Mouse (Mus musculus) embryonic facial prominence, embryonic 11.5 days (tissue): ENCODE measurements at regions not wholly inside any gene's neighbourhood (a gene's known extent, or its start where the extent isn't known, plus 50 kb on each side); places are given as distances from the start of the nearest gene placed in this dataset.

Experiments
- ATAC-seq: fragments of 200-750 bp; cut with Nextera tagmentation; replicated peaks from 2 replicates; pipeline ENCODE4 v1.8.0; 2017; ENCODE audit warnings: low read depth; ENCODE audit not compliant: insufficient number of reproducible peaks, low FRiP score, low TSS enrichment
- DNase-seq: peaks from one replicate; pipeline ENCODE4 v3.0.0-alpha.2; 2015; ENCODE audit warnings: low spot score
- H3K27ac ChIP-seq: fragments of 300-500 bp; sonication (generic); replicated peaks from 2 replicates; pipeline ENCODE4 v1.5.1; 2014; ENCODE audit warnings: mild to moderate bottlenecking, low read depth, low read length, control low read depth
- H3K27me3 ChIP-seq: fragments of 300-500 bp; sonication (generic); 2 replicates; pipeline ENCODE4 v1.6.1; 2014; ENCODE audit warnings: mild to moderate bottlenecking, low read length, moderate library complexity, mixed read lengths; ENCODE audit not compliant: control insufficient read depth, insufficient read depth
- H3K36me3 ChIP-seq: fragments of 300-500 bp; sonication (generic); replicated peaks from 2 replicates; pipeline ENCODE4 v1.6.1; 2014; ENCODE audit warnings: low read depth, mild to moderate bottlenecking, low read length, moderate library complexity, mixed read lengths; ENCODE audit not compliant: control insufficient read depth, insufficient read depth
- H3K4me1 ChIP-seq: fragments of 300-500 bp; sonication (generic); 2 replicates; pipeline ENCODE4 v1.6.1; 2014; ENCODE audit warnings: low read length, mixed read lengths; ENCODE audit not compliant: control insufficient read depth, insufficient read depth
- H3K4me2 ChIP-seq: fragments of 300-500 bp; sonication (generic); 2 replicates; pipeline ENCODE4 v1.6.1; 2014; ENCODE audit warnings: low read depth, mild to moderate bottlenecking, control low read depth, low read length, moderate library complexity
- H3K4me3 ChIP-seq: fragments of 300-500 bp; sonication (generic); 2 replicates; pipeline ENCODE4 v1.5.1; 2014; ENCODE audit warnings: low read depth, low read length, control low read depth
- H3K9ac ChIP-seq: fragments of 300-500 bp; sonication (generic); replicated peaks from 2 replicates; pipeline ENCODE4 v1.6.1; 2014; ENCODE audit warnings: mild to moderate bottlenecking, control low read depth, low read length
- H3K9me3 ChIP-seq: fragments of 300-500 bp; sonication (generic); replicated peaks from 2 replicates; pipeline ENCODE4 v1.6.1; 2016; ENCODE audit warnings: mild to moderate bottlenecking, low read length, inconsistent platforms, mixed read lengths; ENCODE audit not compliant: control insufficient read depth
- WGBS: fragments of 180-500 bp; shearing (Covaris S2); extraction: QIAGEN DNeasy Blood & Tissue Kit; methylation state at CpG from one replicate; pipeline ENCODE4 v1.1.7; 2014; 5-methylcytosine and 5-hydroxymethylcytosine counted together

DNA sequence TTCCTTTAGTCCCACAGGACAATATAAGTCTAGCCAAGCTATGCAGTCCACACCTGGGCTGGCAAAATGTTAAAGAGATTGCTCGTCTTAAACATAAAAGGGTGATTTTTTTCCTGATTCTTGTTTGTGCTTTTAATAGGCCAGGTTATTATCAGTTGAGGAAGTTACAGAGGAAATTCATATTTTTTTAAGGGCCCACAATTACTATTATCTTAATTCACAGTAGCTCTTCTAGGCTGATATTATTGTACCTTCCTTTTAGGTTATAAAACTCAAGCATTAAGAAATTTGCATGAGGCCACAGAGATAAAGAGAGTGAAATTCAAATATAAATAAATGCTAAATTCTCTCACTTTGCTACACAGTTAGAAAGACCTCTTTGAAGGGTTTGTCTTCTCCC lies 469.4 kb upstream of the Zic4 start:
- H3K9me3 ChIP-seq, result no peaks in the 10 kb centered on the region
- no peaks in the 10 kb centered on the region for H3K27me3 ChIP-seq
- H3K4me2 ChIP-seq, result no peak overlapping the region
- H3K9ac ChIP-seq, result no peak overlapping the region
- H3K4me1 ChIP-seq, result no peaks in the 10 kb centered on the region
- H3K27ac ChIP-seq, result no peak overlapping the region
- no peak overlapping the region for H3K4me3 ChIP-seq
- no peak for DNase-seq
- 75% methylated on average over 1 of the region's 1 CpGs for WGBS
- ATAC-seq, result no peak
- no peaks in the 10 kb centered on the region for H3K36me3 ChIP-seq

- H3K27ac ChIP-seq, result no peak overlapping the region
- H3K4me2 ChIP-seq, result no peak overlapping the region
- H3K9me3 ChIP-seq, result no peaks in the 10 kb centered on the region
- H3K4me1 ChIP-seq, result no peaks in the 10 kb centered on the region
- no peaks in the 10 kb centered on the region for H3K27me3 ChIP-seq
- H3K36me3 ChIP-seq, result no peaks in the 10 kb centered on the region
- H3K9ac ChIP-seq, result no peak overlapping the region
- WGBS, result 18% methylated on average over 5 of the region's 5 CpGs
- no peak overlapping the region for H3K4me3 ChIP-seq
- peak; percentile 7 for DNase-seq
- ATAC-seq, result no peak
Observed at GRCm38 (mm10) chr9:90903557-90903956, 458.7 kb upstream of the Zic4 start.

DNA sequence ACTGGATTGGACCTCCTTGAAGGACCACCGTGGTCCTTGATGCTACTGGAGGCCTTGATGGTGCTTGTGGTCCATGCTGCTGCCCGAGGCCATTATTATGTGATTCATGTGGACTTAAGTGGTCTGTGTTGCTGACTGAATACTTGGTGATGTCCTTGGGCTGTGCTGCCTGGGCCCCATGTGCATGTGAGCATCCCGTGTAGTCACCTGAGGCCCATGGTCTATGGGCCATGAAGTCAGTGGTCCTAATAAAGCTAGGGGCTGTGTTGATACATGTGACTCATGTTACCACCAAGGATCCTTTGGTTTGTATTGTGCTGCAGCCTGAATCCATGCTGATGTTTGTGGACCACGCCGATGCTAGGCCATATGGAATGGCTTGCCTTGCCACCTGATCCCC lies 456.1 kb upstream of the Zic4 start:
- no peak for DNase-seq
- Histone ChIP-seq H3K4me1 (no peaks in the 10 kb centered on the region), H3K9me3 (no peaks in the 10 kb centered on the region), H3K36me3 (no peaks in the 10 kb centered on the region), H3K4me2 (no peak overlapping the region), H3K9ac (no peak overlapping the region), H3K27me3 (no peaks in the 10 kb centered on the region), H3K4me3 (no peak overlapping the region), H3K27ac (no peak overlapping the region)
- 89% methylated on average over 5 of the region's 5 CpGs for WGBS
- no peak for ATAC-seq

GRCm38 (mm10) chr9:90906684-90907083 lies 455.5 kb upstream of the Zic4 start:
- H3K27me3 ChIP-seq, result no peaks in the 10 kb centered on the region
- WGBS, result 93% methylated on average over 7 of the region's 7 CpGs
- no peaks in the 10 kb centered on the region for H3K36me3 ChIP-seq

DNA sequence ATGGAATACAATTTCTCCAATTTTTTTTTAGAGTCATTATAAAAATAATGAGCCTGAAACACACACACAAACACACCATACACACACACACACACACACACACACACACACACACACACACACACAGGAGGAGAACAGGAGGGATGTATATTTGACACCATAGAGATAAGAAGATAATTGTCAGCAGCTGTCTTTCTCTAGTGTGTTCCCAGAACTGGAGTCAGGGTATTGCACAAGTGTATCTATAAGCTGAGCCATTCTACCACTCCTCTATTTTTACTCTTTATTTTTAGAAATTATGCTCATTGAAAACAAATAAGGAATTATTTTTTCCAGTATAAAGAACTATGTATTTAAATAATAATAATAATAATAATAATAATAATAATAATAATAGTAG lies 407.6 kb upstream of the Zic4 start:
- no peaks in the 10 kb centered on the region for H3K9me3 ChIP-seq
- H3K27ac ChIP-seq, result no peak overlapping the region
- H3K4me3 ChIP-seq, result no peak overlapping the region
- H3K4me1 ChIP-seq, result no peaks in the 10 kb centered on the region
- H3K4me2 ChIP-seq, result no peak overlapping the region
- no peaks in the 10 kb centered on the region for H3K36me3 ChIP-seq
- DNase-seq (no peak), ATAC-seq (no peak)
- no peak overlapping the region for H3K9ac ChIP-seq
- H3K27me3 ChIP-seq, result no peaks in the 10 kb centered on the region

More at GRCm38 (mm10) chr9:90906684-90907083, 455.5 kb upstream of the Zic4 start:
- no peak overlapping the region for H3K9ac ChIP-seq
- no peak overlapping the region for H3K4me2 ChIP-seq
- DNase-seq (no peak), ATAC-seq (no peak)
- H3K4me3 ChIP-seq, result no peak overlapping the region
- H3K9me3 ChIP-seq, result no peaks in the 10 kb centered on the region
- H3K4me1 ChIP-seq, result no peaks in the 10 kb centered on the region
- H3K27ac ChIP-seq, result no peak overlapping the region

DNA sequence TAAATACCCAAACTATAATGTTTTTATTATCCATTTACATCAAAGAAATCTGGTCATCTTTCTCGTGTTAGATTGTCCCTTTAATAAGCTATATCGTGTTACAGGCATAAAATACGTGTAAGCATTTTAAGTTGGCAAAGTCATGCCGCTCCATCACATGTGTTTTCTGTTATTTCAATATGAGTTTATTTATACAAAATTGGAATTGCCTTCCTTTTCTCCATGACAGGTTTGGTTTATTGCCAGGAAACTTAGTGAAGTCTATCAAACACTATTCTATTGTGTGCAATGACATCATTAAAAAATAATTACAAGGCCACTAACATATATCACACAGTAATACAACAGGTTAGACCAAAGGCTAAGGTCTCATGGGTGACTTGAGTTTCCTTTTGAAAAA lies 400.8 kb upstream of the Zic4 start:
- H3K4me2 ChIP-seq, result no peak overlapping the region
- H3K36me3 ChIP-seq, result no peaks in the 10 kb centered on the region
- H3K4me3 ChIP-seq, result no peak overlapping the region
- peak; percentile 17 for DNase-seq
- H3K9me3 ChIP-seq, result no peaks in the 10 kb centered on the region
- H3K4me1 ChIP-seq, result no peaks in the 10 kb centered on the region
- 40% methylated on average over 4 of the region's 4 CpGs for WGBS
- ATAC-seq, result no peak
- H3K27ac ChIP-seq, result no peak overlapping the region
- no peaks in the 10 kb centered on the region for H3K27me3 ChIP-seq
- no peak overlapping the region for H3K9ac ChIP-seq

GRCm38 (mm10) chr9:90964043-90964442 lies 398.2 kb upstream of the Zic4 start:
- ATAC-seq, result no peak
- no peak overlapping the region for H3K9ac ChIP-seq
- no peaks in the 10 kb centered on the region for H3K27me3 ChIP-seq
- H3K4me2 ChIP-seq, result no peak overlapping the region
- DNase-seq, result no peak
- H3K9me3 ChIP-seq, result no peaks in the 10 kb centered on the region
- H3K36me3 ChIP-seq, result no peaks in the 10 kb centered on the region
- H3K4me3 ChIP-seq, result no peak overlapping the region
- H3K4me1 ChIP-seq, result no peaks in the 10 kb centered on the region
- no peak overlapping the region for H3K27ac ChIP-seq
- 61% methylated on average over 3 of the region's 3 CpGs for whole genome bisulfite sequencing

GRCm38 (mm10) chr9:90978730-90979129 lies 383.5 kb upstream of the Zic4 start:
- Histone ChIP-seq H3K9me3 (no peaks in the 10 kb centered on the region), H3K27ac (no peak overlapping the region), H3K27me3 (no peaks in the 10 kb centered on the region), H3K4me1 (no peaks in the 10 kb centered on the region), H3K9ac (no peak overlapping the region), H3K4me2 (no peak overlapping the region), H3K36me3 (no peaks in the 10 kb centered on the region), H3K4me3 (no peak overlapping the region)
- ATAC-seq, result no peak
- DNase-seq, result no peak
- 86% methylated on average over 4 of the region's 4 CpGs for WGBS
